Mouse (Mus musculus) CH12.LX (cell line): Measurements from ENCODE around the gene Sept9.

Source experiments
- CTCF ChIP-seq, 2 experiments: IDR thresholded peaks in 1 of 2; conservative IDR thresholded peaks in 1 of 2; 2 replicates each; pipeline ENCODE4 v1.5.1; 2011 to 2012; ENCODE audit warnings: low read depth in 2 of 2, low read length in 2 of 2, improper control_type of control experiment in 1 of 2, inconsistent platforms in 1 of 2, mild to moderate bottlenecking in 1 of 2, moderate library complexity in 1 of 2
- USF2 ChIP-seq: conservative IDR thresholded peaks from 2 replicates; pipeline ENCODE4 v1.6.1; 2011; ENCODE audit warnings: low read depth, low read length, improper control_type of control experiment
- ZC3H11A ChIP-seq: IDR thresholded peaks from 2 replicates; pipeline ENCODE4 v1.6.1; 2012; ENCODE audit warnings: low read depth, mild to moderate bottlenecking, inconsistent platforms, low read length, improper control_type of control experiment

- TF ChIP-seq CTCF (conservative IDR thresholded peaks at IDR 0.05 in 1 of 2, IDR thresholded peaks at IDR 0.05 in 1 of 2; ENCODE audit: low read depth in 2 of 2, low read length in 2 of 2) = peak in 1 of 2 experiments; percentile 94; a peak in 2 of 4 replicates
- peak; percentile 58 for TF ChIP-seq ZC3H11A
- TF ChIP-seq USF2 = no peak
Measured at GRCm38 (mm10) chr11:117397755-117398154, 198.3 kb downstream of the Sept9 start.
